Mouse (Mus musculus) forebrain, embryonic 13.5 days (tissue): ENCODE measurements around the gene Dtx3. TPM values are rescaled to one million over a fixed set of nuclear protein-coding genes. Genes with fewer than 3 reads are reported as not detected.
A peak's percentile ranks its signal among the peaks of the same experiment; 100 is the strongest.
"Not testable (repeated sequence)": the region's sequence is repeated elsewhere in the genome, so short reads cannot be mapped to it uniquely, and the experiment has no call there.

Source experiments
- ATAC-seq: fragments of 200-750 bp; cut with Nextera tagmentation; 2 replicates; pipeline ENCODE4 v1.8.0; 2017
- H3K27ac ChIP-seq: fragments of 300-500 bp; sonication (generic); 2 replicates; pipeline ENCODE4 v1.5.1; 2015; ENCODE audit warnings: inconsistent platforms, mild to moderate bottlenecking, moderate library complexity
- H3K27me3 ChIP-seq: fragments of 300-500 bp; sonication (generic); 2 replicates; pipeline ENCODE4 v1.6.1; 2015; ENCODE audit warnings: mild to moderate bottlenecking, inconsistent platforms
- H3K36me3 ChIP-seq: fragments of 300-500 bp; sonication (generic); 2 replicates; pipeline ENCODE4 v1.6.1; 2015; ENCODE audit warnings: mild to moderate bottlenecking, inconsistent platforms; ENCODE audit not compliant: poor library complexity, severe bottlenecking
- H3K4me1 ChIP-seq: fragments of 300-500 bp; sonication (generic); 2 replicates; pipeline ENCODE4 v1.6.1; 2015; ENCODE audit warnings: inconsistent platforms
- H3K4me2 ChIP-seq: fragments of 300-500 bp; sonication (generic); 2 replicates; pipeline ENCODE4 v1.6.1; 2015; ENCODE audit warnings: inconsistent platforms, mild to moderate bottlenecking, moderate library complexity
- H3K4me3 ChIP-seq: fragments of 300-500 bp; sonication (generic); 2 replicates; pipeline ENCODE4 v1.5.1; 2015; ENCODE audit warnings: mild to moderate bottlenecking, inconsistent platforms
- H3K9ac ChIP-seq: fragments of 300-500 bp; sonication (generic); 2 replicates; pipeline ENCODE4 v1.6.1; 2015; ENCODE audit warnings: mild to moderate bottlenecking, inconsistent platforms
- H3K9me3 ChIP-seq: fragments of 300-500 bp; sonication (generic); replicated peaks from 2 replicates; pipeline ENCODE4 v1.6.1; 2016; ENCODE audit warnings: inconsistent platforms
- WGBS: fragments of 180-500 bp; shearing (Covaris S2); methylation state at CpG from one replicate; pipeline ENCODE4 v1.1.7; 2015; 5-methylcytosine and 5-hydroxymethylcytosine counted together
- polyA plus RNA-seq: library from polyadenylated mRNA; unstranded; fragments of >200 nt; fragmentation: Nextera tagmentation; extraction: Ambion mirVana; gene quantifications from 2 replicates; pipeline ENCODE4 v1.2.1, GENCODE M21; 2015

Gene Dtx3
- polyA plus RNA-seq, 1 experiment from 2014 or later, result 150 TPM

DNA sequence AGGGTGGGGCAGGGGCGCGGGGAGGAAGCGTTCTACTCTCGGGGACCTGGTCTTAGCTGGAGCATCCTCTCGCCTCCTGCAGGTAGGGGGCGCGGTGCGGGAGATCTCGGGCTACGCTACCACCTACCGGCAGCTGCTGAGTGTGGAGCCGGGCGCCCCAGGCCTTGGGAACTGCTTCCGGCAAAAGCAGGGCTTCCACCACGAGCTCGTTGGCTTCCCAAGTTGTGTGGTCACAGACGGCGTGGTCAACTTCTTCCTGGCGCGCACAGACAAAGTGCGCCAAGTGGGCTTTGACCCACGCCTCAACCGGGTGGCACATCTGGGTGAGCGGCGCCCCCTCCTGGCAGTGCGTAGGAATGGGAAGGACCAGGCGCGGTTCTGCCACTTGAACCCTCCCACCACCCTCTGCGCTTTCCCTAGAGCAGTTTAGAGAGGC, 24.7 kb downstream of the Dtx3 start:
- under 1% methylated on average over 29 of the region's 29 CpGs for WGBS

GRCm38 (mm10) chr10:127170002-127170401, 25.5 kb downstream of the Dtx3 start:
- Histone ChIP-seq H3K9me3 (no peaks in the 10 kb centered on the region), H3K27ac (no peak overlapping the region), H3K36me3 (peaks cover 4% of the 10 kb centered on the region; the same call in 1 of the 2 replicates), H3K4me3 (peak overlapping the region; percentile 20), H3K4me2 (peak overlapping the region; percentile 59), H3K4me1 (peaks cover 25% of the 10 kb centered on the region), H3K9ac (no peak overlapping the region), H3K27me3 (peaks cover 92% of the 10 kb centered on the region)
- WGBS, result 3% methylated on average over 22 of the region's 22 CpGs
- no peak for ATAC-seq

More for the DNA sequence above, 24.7 kb downstream of the Dtx3 start:
- H3K27ac ChIP-seq, result no peak overlapping the region
- peak overlapping the region; percentile 59 for H3K4me2 ChIP-seq
- H3K27me3 ChIP-seq, result peaks cover 87% of the 10 kb centered on the region
- no peaks in the 10 kb centered on the region for H3K9me3 ChIP-seq
- H3K4me1 ChIP-seq, result peaks cover 18% of the 10 kb centered on the region
- no peak overlapping the region for H3K9ac ChIP-seq
- peak overlapping the region; percentile 20 for H3K4me3 ChIP-seq
- peaks cover 4% of the 10 kb centered on the region; the same call in 1 of the 2 replicates for H3K36me3 ChIP-seq
- peak; percentile 48 for ATAC-seq

- 0 out of 2 replicates have a peak overlapping the region, but pooled peaks have one; percentile 1 for H3K4me2 ChIP-seq
- H3K27me3 ChIP-seq, result peaks cover 75% of the 10 kb centered on the region
- H3K9me3 ChIP-seq, result no peaks in the 10 kb centered on the region
- H3K4me1 ChIP-seq, result peaks cover 25% of the 10 kb centered on the region
- no peak overlapping the region for H3K4me3 ChIP-seq
- no peak overlapping the region for H3K9ac ChIP-seq
- H3K36me3 ChIP-seq, result peaks cover 4% of the 10 kb centered on the region; the same call in 1 of the 2 replicates
- no peak for ATAC-seq
- no peak overlapping the region for H3K27ac ChIP-seq
- 61% methylated on average over 10 of the region's 10 CpGs for WGBS
Measured at GRCm38 (mm10) chr10:127167614-127168192, 27.8 kb downstream of the Dtx3 start.

GRCm38 (mm10) chr10:127166771-127167613, 28.5 kb downstream of the Dtx3 start:
- no peak for ATAC-seq
- no peak overlapping the region for H3K27ac ChIP-seq
- peaks cover 71% of the 10 kb centered on the region for H3K27me3 ChIP-seq
- peaks cover 3% of the 10 kb centered on the region; the same call in 1 of the 2 replicates for H3K36me3 ChIP-seq
- peak overlapping the region; percentile 69 for H3K4me3 ChIP-seq
- WGBS, result 29% methylated on average over 15 of the region's 15 CpGs
- no peaks in the 10 kb centered on the region for H3K9me3 ChIP-seq
- peaks cover 25% of the 10 kb centered on the region for H3K4me1 ChIP-seq
- H3K4me2 ChIP-seq, result peak overlapping the region; percentile 98
- peak overlapping the region; percentile 87 for H3K9ac ChIP-seq

DNA sequence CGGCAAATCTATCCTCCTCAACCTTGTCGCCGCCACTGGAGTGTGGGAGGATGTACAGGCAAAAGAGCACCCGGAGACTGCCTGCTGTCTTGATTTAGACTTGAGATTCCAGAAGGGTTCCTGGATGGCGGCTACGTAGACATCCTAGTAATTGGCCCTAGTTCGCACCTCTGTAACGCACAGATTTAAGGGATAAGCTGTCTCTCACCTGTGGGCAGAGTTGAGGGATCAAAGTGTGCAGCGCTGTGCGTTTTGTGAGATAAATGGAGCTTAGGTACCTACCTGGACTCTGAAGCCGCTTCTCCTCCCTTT, 29.2 kb downstream of the Dtx3 start:
- no peaks in the 10 kb centered on the region for H3K36me3 ChIP-seq
- WGBS, result 2% methylated on average over 11 of the region's 11 CpGs
- peak overlapping the region; percentile 69 for H3K4me3 ChIP-seq
- peaks cover 25% of the 10 kb centered on the region for H3K4me1 ChIP-seq
- ATAC-seq, result no peak
- no peaks in the 10 kb centered on the region for H3K9me3 ChIP-seq
- H3K9ac ChIP-seq, result peak overlapping the region; percentile 87
- peaks cover 65% of the 10 kb centered on the region for H3K27me3 ChIP-seq
- H3K4me2 ChIP-seq, result peak overlapping the region; percentile 98
- peak overlapping the region; percentile 32; the same call in 1 of the 2 replicates for H3K27ac ChIP-seq

DNA sequence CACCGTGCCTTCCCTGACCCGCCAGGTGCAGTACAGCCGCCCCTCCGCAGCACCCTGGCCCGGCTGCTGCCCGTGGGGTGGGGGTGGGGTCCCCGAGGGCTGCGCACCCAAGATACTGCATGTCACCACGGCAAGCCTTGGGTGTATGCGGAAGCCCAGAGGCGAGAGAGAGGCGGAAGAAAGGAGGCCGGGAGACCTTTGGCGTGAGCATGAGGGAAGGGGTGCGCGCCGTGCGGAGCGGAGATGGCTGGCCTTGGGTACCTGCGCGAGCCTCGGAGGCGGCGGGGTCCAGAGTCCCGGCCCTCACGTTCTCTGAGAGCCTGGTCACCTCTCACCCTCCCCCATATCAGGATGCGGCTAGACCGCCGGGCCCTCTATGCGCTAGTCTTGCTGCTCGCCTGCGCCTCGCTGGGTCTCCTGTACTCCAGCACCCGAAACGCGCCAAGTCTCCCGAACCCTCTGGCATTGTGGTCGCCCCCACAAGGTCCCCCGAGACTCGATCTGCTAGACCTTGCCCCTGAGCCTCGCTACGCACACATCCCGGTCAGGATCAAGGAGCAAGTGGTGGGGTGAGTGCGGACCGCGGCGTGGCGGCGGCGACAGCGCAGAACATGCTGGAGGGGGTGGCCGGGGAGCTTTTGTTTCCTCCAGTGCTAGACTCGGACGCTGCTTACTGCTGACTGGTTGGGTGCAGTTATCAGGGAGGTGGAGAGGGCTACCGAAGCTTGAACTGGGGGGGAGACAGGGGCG, 29.7 kb downstream of the Dtx3 start:
- under 1% methylated on average over 56 of the region's 56 CpGs for WGBS

DNA sequence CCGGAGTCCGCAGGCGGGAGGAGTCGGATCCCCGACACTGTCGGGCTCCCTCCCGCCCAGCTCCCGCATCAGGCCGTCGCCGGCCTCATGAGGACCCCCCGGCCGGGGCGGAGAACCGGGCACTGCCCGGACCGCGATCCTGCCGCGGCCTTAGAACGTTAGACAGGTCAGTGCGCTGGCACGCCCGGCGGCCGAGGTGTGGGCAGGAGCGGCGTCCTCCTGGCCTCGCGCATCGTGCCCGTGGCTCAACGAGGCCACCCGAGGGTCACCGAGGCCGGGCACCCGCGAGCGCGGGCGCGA, 30.2 kb downstream of the Dtx3 start:
- Histone ChIP-seq H3K4me2 (peak overlapping the region; percentile 98), H3K4me3 (peak overlapping the region; percentile 69), H3K27ac (peak overlapping the region; percentile 32; the same call in 1 of the 2 replicates), H3K36me3 (no peaks in the 10 kb centered on the region), H3K9me3 (no peaks in the 10 kb centered on the region), H3K4me1 (peaks cover 22% of the 10 kb centered on the region), H3K27me3 (peaks cover 54% of the 10 kb centered on the region), H3K9ac (peak overlapping the region; percentile 87)
- ATAC-seq, result peak; percentile 64
- WGBS, result 0% methylated on average over 33 of the region's 42 CpGs

More for the DNA sequence above, 29.7 kb downstream of the Dtx3 start:
- Histone ChIP-seq H3K4me2 (peak overlapping the region; percentile 98), H3K9ac (peak overlapping the region; percentile 87), H3K36me3 (no peaks in the 10 kb centered on the region), H3K4me1 (peaks cover 25% of the 10 kb centered on the region), H3K4me3 (peak overlapping the region; percentile 69), H3K27me3 (peaks cover 59% of the 10 kb centered on the region), H3K27ac (peak overlapping the region; percentile 32; the same call in 1 of the 2 replicates), H3K9me3 (no peaks in the 10 kb centered on the region)
- peak; percentile 42 for ATAC-seq

- WGBS, result 2% methylated on average over 52 of the region's 52 CpGs
- H3K9me3 ChIP-seq, result no peaks in the 10 kb centered on the region
- peaks cover 17% of the 10 kb centered on the region for H3K4me1 ChIP-seq
- H3K27me3 ChIP-seq, result peaks cover 49% of the 10 kb centered on the region
- H3K36me3 ChIP-seq, result no peaks in the 10 kb centered on the region
- peak; percentile 95 for ATAC-seq
- peak within 1 kb of the TSS; percentile 69 for H3K4me3 ChIP-seq
- H3K4me2 ChIP-seq, result peak within 1 kb of the TSS; percentile 98
- H3K27ac ChIP-seq, result peak within 1 kb of the TSS; percentile 32; the same call in 1 of the 2 replicates
- H3K9ac ChIP-seq, result peak within 1 kb of the TSS; percentile 87
Measured at GRCm38 (mm10) chr10:127164631-127165353, 30.7 kb downstream of the Dtx3 start, which contains the start of gene B4galnt1. Gene B4galnt1, plus strand, starts transcription at chr10:127165225.

- H3K9ac ChIP-seq, result no peak overlapping the region
Measured at GRCm38 (mm10) chr10:127164190-127164589, 31.3 kb downstream of the Dtx3 start.

GRCm38 (mm10) chr10:127162771-127163261, 32.7 kb downstream of the Dtx3 start:
- not testable (repeated sequence) for ATAC-seq, H3K4me3 ChIP-seq, H3K4me2 ChIP-seq, H3K9me3 ChIP-seq, H3K27ac ChIP-seq, H3K36me3 ChIP-seq, H3K9ac ChIP-seq
- H3K4me1 ChIP-seq, result peaks cover 14% of the 10 kb centered on the region
- peaks cover 30% of the 10 kb centered on the region for H3K27me3 ChIP-seq
- 74% methylated on average over 7 of the region's 7 CpGs for WGBS

More at GRCm38 (mm10) chr10:127164190-127164589, 31.3 kb downstream of the Dtx3 start:
- Histone ChIP-seq H3K27ac (no peak overlapping the region), H3K9me3 (no peaks in the 10 kb centered on the region), H3K4me2 (peak overlapping the region; percentile 98; the same call in 1 of the 2 replicates), H3K4me3 (no peak overlapping the region), H3K4me1 (peaks cover 14% of the 10 kb centered on the region), H3K27me3 (peaks cover 43% of the 10 kb centered on the region), H3K36me3 (no peaks in the 10 kb centered on the region)
- 94% methylated on average over 4 of the region's 4 CpGs for WGBS
- ATAC-seq, result no peak

GRCm38 (mm10) chr10:127160728-127161127, 34.8 kb downstream of the Dtx3 start:
- 81% methylated on average over 3 of the region's 3 CpGs for WGBS
- H3K9me3 ChIP-seq, result no peaks in the 10 kb centered on the region
- H3K4me2 ChIP-seq, result no peak overlapping the region
- H3K27ac ChIP-seq, result no peak overlapping the region
- H3K36me3 ChIP-seq, result no peaks in the 10 kb centered on the region
- H3K9ac ChIP-seq, result no peak overlapping the region
- H3K4me3 ChIP-seq, result no peak overlapping the region
- ATAC-seq, result no peak
- H3K27me3 ChIP-seq, result peaks cover 9% of the 10 kb centered on the region; the same call in 1 of the 2 replicates
- H3K4me1 ChIP-seq, result peaks cover 6% of the 10 kb centered on the region; the same call in 1 of the 2 replicates
